Mouse (Mus musculus) hindbrain, embryonic 15.5 days (tissue): ENCODE data around the gene Pogk. TPM values are rescaled to one million over a fixed set of nuclear protein-coding genes. Genes with fewer than 3 reads are reported as not detected.

ENCODE experiments used
- ATAC-seq: fragments of 200-750 bp; cut with Nextera tagmentation; 2 replicates; pipeline ENCODE4 v1.8.0; 2017; ENCODE audit warnings: low read depth, moderate number of reproducible peaks, moderate TSS enrichment; ENCODE audit not compliant: low FRiP score
- H3K27ac ChIP-seq: fragments of 300-500 bp; sonication (generic); replicated peaks from 2 replicates; pipeline ENCODE4 v1.5.1; 2015; ENCODE audit warnings: mild to moderate bottlenecking, inconsistent platforms
- H3K27me3 ChIP-seq: fragments of 300-500 bp; sonication (generic); 2 replicates; pipeline ENCODE4 v1.6.1; 2015; ENCODE audit warnings: control low read depth, inconsistent platforms
- H3K36me3 ChIP-seq: fragments of 300-500 bp; sonication (generic); 2 replicates; pipeline ENCODE4 v1.6.1; 2015; ENCODE audit warnings: control low read depth, inconsistent platforms
- H3K4me1 ChIP-seq: fragments of 300-500 bp; sonication (generic); replicated peaks from 2 replicates; pipeline ENCODE4 v1.6.1; 2015; ENCODE audit warnings: control low read depth, inconsistent platforms
- H3K4me2 ChIP-seq: fragments of 300-500 bp; sonication (generic); 2 replicates; pipeline ENCODE4 v1.6.1; 2015; ENCODE audit warnings: moderate library complexity, mild to moderate bottlenecking, inconsistent platforms
- H3K4me3 ChIP-seq: fragments of 300-500 bp; sonication (generic); 2 replicates; pipeline ENCODE4 v1.5.1; 2015; ENCODE audit warnings: mild to moderate bottlenecking, inconsistent platforms
- H3K9ac ChIP-seq: fragments of 300-500 bp; sonication (generic); 2 replicates; pipeline ENCODE4 v1.6.1; 2015; ENCODE audit warnings: inconsistent platforms
- H3K9me3 ChIP-seq: fragments of 300-500 bp; sonication (generic); 2 replicates; pipeline ENCODE4 v1.6.1; 2016; ENCODE audit warnings: control low read depth, inconsistent platforms
- WGBS: fragments of 180-500 bp; shearing (Covaris S2); methylation state at CpG from one replicate; pipeline ENCODE4 v1.1.7; 2015; 5-methylcytosine and 5-hydroxymethylcytosine counted together
- polyA plus RNA-seq: library from polyadenylated mRNA; unstranded; fragments of >200 nt; fragmentation: Nextera tagmentation; extraction: Ambion mirVana; gene quantifications from 2 replicates; pipeline ENCODE4 v1.2.1, GENCODE M21; 2015

Gene Pogk
- polyA plus RNA-seq, 1 experiment from 2014 or later = 38.6 TPM

DNA sequence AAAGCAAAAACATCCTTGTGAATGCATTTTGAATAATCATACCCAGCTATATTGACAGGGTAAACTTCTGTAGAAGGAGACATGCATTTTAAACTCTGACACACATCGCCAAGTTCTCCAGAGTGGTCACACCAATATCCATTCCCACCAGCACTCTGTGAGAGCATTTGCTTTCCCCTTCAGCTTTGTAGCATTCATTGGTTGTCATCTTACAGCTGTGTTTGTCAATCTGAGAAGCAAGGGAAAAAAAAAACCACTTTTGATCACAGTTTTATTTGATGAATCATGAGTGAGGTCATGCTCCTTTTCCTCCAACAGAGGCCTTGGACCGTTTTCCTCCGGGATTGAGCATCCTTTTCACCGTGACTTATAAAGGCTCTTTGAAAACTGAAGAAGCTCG, 66.1 kb downstream of the Pogk start:
- Histone ChIP-seq H3K27ac (no peak overlapping the region), H3K27me3 (no peaks in the 10 kb centered on the region), H3K9ac (no peak overlapping the region), H3K4me3 (no peak overlapping the region), H3K36me3 (no peaks in the 10 kb centered on the region), H3K4me2 (no peak overlapping the region), H3K9me3 (no peaks in the 10 kb centered on the region), H3K4me1 (peaks cover 13% of the 10 kb centered on the region)
- no peak for ATAC-seq
- 49% methylated on average over 5 of the region's 5 CpGs for WGBS

DNA sequence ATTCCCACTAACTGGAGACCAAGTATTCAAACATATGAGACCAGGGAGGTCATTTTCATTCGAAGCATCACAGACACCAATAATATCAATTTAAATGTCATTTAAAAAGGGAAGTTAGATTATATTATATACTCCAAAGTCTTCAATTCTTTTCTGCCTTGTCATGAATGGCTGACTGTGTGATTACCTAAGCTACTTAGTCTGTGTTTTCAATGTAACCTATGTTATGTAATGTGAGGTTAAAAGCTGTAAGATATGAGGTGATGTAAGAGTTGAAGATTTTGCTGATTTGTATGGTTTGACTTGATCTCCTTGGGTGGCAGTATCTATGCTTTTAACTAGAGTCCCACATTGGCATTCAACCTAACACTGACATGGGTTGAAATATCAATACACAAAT, 67.1 kb downstream of the Pogk start:
- no peaks in the 10 kb centered on the region for H3K36me3 ChIP-seq
- no peak overlapping the region for H3K4me2 ChIP-seq
- peaks cover 13% of the 10 kb centered on the region for H3K4me1 ChIP-seq
- no peaks in the 10 kb centered on the region for H3K9me3 ChIP-seq
- ATAC-seq = no peak
- H3K9ac ChIP-seq = no peak overlapping the region
- 81% methylated on average over 1 of the region's 1 CpGs for WGBS
- H3K27ac ChIP-seq = no peak overlapping the region
- H3K4me3 ChIP-seq = no peak overlapping the region
- no peaks in the 10 kb centered on the region for H3K27me3 ChIP-seq

DNA sequence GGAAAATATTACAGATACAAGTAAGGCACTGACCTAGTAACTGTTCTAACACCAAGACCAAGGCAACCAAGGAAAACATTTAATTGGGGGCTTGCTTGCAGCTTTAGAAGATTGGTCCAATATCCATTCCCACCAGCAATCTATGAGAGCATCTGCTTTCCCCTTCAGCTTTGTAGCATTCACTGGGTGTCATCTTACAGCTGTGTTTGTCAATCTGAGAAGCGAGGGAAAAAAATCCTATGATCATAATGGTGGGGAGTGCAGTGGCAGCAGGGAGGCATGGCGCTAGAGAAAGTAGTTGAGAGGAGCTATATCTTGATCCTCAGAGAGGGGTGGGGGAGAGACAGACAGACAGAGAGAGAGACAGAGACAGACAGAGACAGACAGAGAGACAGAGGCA, 67.6 kb downstream of the Pogk start:
- no peak overlapping the region for H3K27ac ChIP-seq
- peaks cover 13% of the 10 kb centered on the region for H3K4me1 ChIP-seq
- H3K9me3 ChIP-seq = no peaks in the 10 kb centered on the region
- 86% methylated on average over 2 of the region's 2 CpGs for WGBS
- H3K9ac ChIP-seq = no peak overlapping the region
- no peak overlapping the region for H3K4me3 ChIP-seq
- no peak for ATAC-seq
- no peak overlapping the region for H3K4me2 ChIP-seq
- H3K36me3 ChIP-seq = no peaks in the 10 kb centered on the region
- H3K27me3 ChIP-seq = no peaks in the 10 kb centered on the region

DNA sequence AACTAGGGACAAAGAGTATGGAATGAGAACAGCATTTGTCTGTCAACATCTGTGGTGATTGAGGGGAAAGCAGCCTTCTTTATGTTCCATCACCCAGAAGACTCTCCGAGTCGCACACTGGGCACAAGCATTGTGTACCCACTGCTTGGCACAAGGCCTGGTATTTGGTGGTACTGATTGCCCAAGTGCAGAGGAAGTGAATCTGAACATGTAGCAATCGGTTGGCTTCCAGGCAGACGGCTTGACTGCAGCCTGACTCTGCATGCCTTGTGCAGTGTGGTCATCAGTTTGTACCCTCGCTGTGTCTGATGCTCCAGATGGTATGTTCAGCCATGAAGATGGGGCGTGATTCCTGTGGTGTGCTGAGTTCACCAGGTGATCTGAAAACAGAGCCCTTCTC, 70.6 kb downstream of the Pogk start:
- WGBS = 87% methylated on average over 6 of the region's 6 CpGs
- Histone ChIP-seq H3K27me3 (no peaks in the 10 kb centered on the region), H3K27ac (no peak overlapping the region), H3K4me2 (no peak overlapping the region), H3K9me3 (no peaks in the 10 kb centered on the region), H3K36me3 (no peaks in the 10 kb centered on the region), H3K4me3 (no peak overlapping the region), H3K9ac (no peak overlapping the region), H3K4me1 (peaks cover 6% of the 10 kb centered on the region)
- ATAC-seq = no peak

Other genes starting within 250 kb of the Pogk start
- gene Mael, start 171.1 kb downstream of the Pogk start, polyA plus RNA-seq = 0.22 and 0.43 TPM in 2 replicates
- gene Ildr2, start 155.7 kb downstream of the Pogk start, polyA plus RNA-seq = 4.1 and 4.9 TPM in 2 replicates
- gene Tada1, start 30.8 kb downstream of the Pogk start, polyA plus RNA-seq = 71.4 and 79.7 TPM in 2 replicates
- gene Gm4846, start 87.7 kb upstream of the Pogk start, polyA plus RNA-seq = not detected in 2 replicates
- not detected in 2 replicates for gene Gm4847, start 237.8 kb upstream of the Pogk start, polyA plus RNA-seq